Mouse (Mus musculus) lung, embryonic 14.5 days (tissue): ENCODE data around the gene Rhbdd3. TPM values are rescaled to one million over a fixed set of nuclear protein-coding genes. Genes with fewer than 3 reads are reported as not detected.

ENCODE experiments used
- ATAC-seq: fragments of 200-750 bp; cut with Nextera tagmentation; 2 replicates; pipeline ENCODE4 v1.8.0; 2017; ENCODE audit warnings: mild to moderate bottlenecking, moderate TSS enrichment, moderate library complexity; ENCODE audit not compliant: insufficient read depth
- DNase-seq: peaks from one replicate; pipeline ENCODE4 v3.0.0-alpha.2; 2015
- H3K27ac ChIP-seq: fragments of 300-500 bp; sonication (generic); 2 replicates; pipeline ENCODE4 v1.5.1; 2014; ENCODE audit warnings: low read depth, mild to moderate bottlenecking, moderate library complexity
- H3K27me3 ChIP-seq: fragments of 300-500 bp; sonication (generic); 2 replicates; pipeline ENCODE4 v1.6.1; 2014; ENCODE audit warnings: low read length, control low read depth; ENCODE audit not compliant: insufficient read depth
- H3K36me3 ChIP-seq: fragments of 300-500 bp; sonication (generic); 2 replicates; pipeline ENCODE4 v1.6.1; 2014; ENCODE audit warnings: control low read depth; ENCODE audit not compliant: insufficient read depth
- H3K4me1 ChIP-seq: fragments of 300-500 bp; sonication (generic); 2 replicates; pipeline ENCODE4 v1.6.1; 2014; ENCODE audit warnings: antibody characterized with exemption, control low read depth; ENCODE audit not compliant: insufficient read depth
- H3K4me2 ChIP-seq: fragments of 300-500 bp; sonication (generic); 2 replicates; pipeline ENCODE4 v1.6.1; 2014; ENCODE audit warnings: mild to moderate bottlenecking
- H3K4me3 ChIP-seq: fragments of 300-500 bp; sonication (generic); 2 replicates; pipeline ENCODE4 v1.5.1; 2014; ENCODE audit warnings: low read depth, low read length
- H3K9ac ChIP-seq: fragments of 300-500 bp; sonication (generic); 2 replicates; pipeline ENCODE4 v1.6.1; 2014
- H3K9me3 ChIP-seq: fragments of 300-500 bp; sonication (generic); 2 replicates; pipeline ENCODE4 v1.6.1; 2016; ENCODE audit warnings: low read depth, low read length, control low read depth
- CTCF ChIP-seq: IDR thresholded peaks from 2 replicates; pipeline ENCODE4 v1.5.1; 2016; ENCODE audit warnings: antibody characterized with exemption, low read depth
- WGBS: fragments of 180-500 bp; shearing (Covaris S2); extraction: QIAGEN DNeasy Blood & Tissue Kit; methylation state at CpG from one replicate; pipeline ENCODE4 v1.1.7; 2014; 5-methylcytosine and 5-hydroxymethylcytosine counted together
- polyA plus RNA-seq: library from polyadenylated mRNA; unstranded; fragments of >200 nt; fragmentation: Nextera tagmentation; extraction: Ambion mirVana; gene quantifications from 2 replicates; pipeline ENCODE4 v1.2.1, GENCODE M21; 2014

Rhbdd3 gene
- polyA plus RNA-seq, 1 experiment from 2014 or later = 27.9 TPM

GRCm38 (mm10) chr11:5095877-5096276, 2.8 kb upstream of the Rhbdd3 start:
- H3K36me3 ChIP-seq = peaks cover 25% of the 10 kb centered on the region
- 79% methylated on average over 5 of the region's 5 CpGs for WGBS
- ATAC-seq = no peak
- no peak overlapping the region for H3K27ac ChIP-seq
- no peak for TF ChIP-seq CTCF
- H3K4me2 ChIP-seq = peak overlapping the region; percentile 95
- H3K9ac ChIP-seq = no peak overlapping the region
- H3K4me3 ChIP-seq = peak overlapping the region; percentile 1; the same call in 1 of the 2 replicates
- DNase-seq = no peak
- H3K9me3 ChIP-seq = no peaks in the 10 kb centered on the region
- H3K4me1 ChIP-seq = peaks cover 10% of the 10 kb centered on the region
- no peaks in the 10 kb centered on the region for H3K27me3 ChIP-seq

GRCm38 (mm10) chr11:5096480-5097020, 2.2 kb upstream of the Rhbdd3 start:
- DNase-seq = no peak
- 49% methylated on average over 8 of the region's 8 CpGs for WGBS
- H3K9ac ChIP-seq = peak overlapping the region; percentile 99; the same call in 1 of the 2 replicates
- no peak for ATAC-seq
- H3K27me3 ChIP-seq = no peaks in the 10 kb centered on the region
- H3K4me3 ChIP-seq = peak overlapping the region; percentile 100
- H3K4me2 ChIP-seq = peak overlapping the region; percentile 95
- peaks cover 18% of the 10 kb centered on the region for H3K36me3 ChIP-seq
- no peak overlapping the region for H3K27ac ChIP-seq
- H3K4me1 ChIP-seq = peaks cover 10% of the 10 kb centered on the region
- H3K9me3 ChIP-seq = no peaks in the 10 kb centered on the region
- TF ChIP-seq CTCF = no peak

GRCm38 (mm10) chr11:5098035-5098735, 541 bp upstream of the Rhbdd3 start:
- Histone ChIP-seq H3K4me2 (peak overlapping the region; percentile 95), H3K4me3 (peak overlapping the region; percentile 100), H3K27me3 (no peaks in the 10 kb centered on the region), H3K4me1 (peaks cover 10% of the 10 kb centered on the region), H3K9ac (peak overlapping the region; percentile 99), H3K36me3 (peaks cover 5% of the 10 kb centered on the region), H3K27ac (peak overlapping the region; percentile 97), H3K9me3 (no peaks in the 10 kb centered on the region)
- ATAC-seq = no peak
- under 1% methylated on average over 44 of the region's 44 CpGs for WGBS
- peak; percentile 39 for DNase-seq
- TF ChIP-seq CTCF = no peak

GRCm38 (mm10) chr11:5099576-5100183, 954 bp downstream of the Rhbdd3 start:
- Histone ChIP-seq H3K36me3 (peaks cover 8% of the 10 kb centered on the region; the same call in 1 of the 2 replicates), H3K4me2 (peak overlapping the region; percentile 95), H3K27ac (peak overlapping the region; percentile 97), H3K4me1 (peaks cover 10% of the 10 kb centered on the region), H3K4me3 (peak overlapping the region; percentile 100), H3K27me3 (no peaks in the 10 kb centered on the region), H3K9me3 (no peaks in the 10 kb centered on the region), H3K9ac (peak overlapping the region; percentile 99)
- DNase-seq = peak; percentile 96
- ATAC-seq = peak; percentile 79
- 0% methylated on average over 31 of the region's 31 CpGs for WGBS
- no peak for TF ChIP-seq CTCF

- ATAC-seq = no peak
- H3K4me3 ChIP-seq = peak overlapping the region; percentile 100
- peak overlapping the region; percentile 99 for H3K9ac ChIP-seq
- WGBS = 2% methylated on average over 7 of the region's 7 CpGs
- H3K27me3 ChIP-seq = no peaks in the 10 kb centered on the region
- peak overlapping the region; percentile 95 for H3K4me2 ChIP-seq
- H3K36me3 ChIP-seq = peaks cover 8% of the 10 kb centered on the region; the same call in 1 of the 2 replicates
- peak overlapping the region; percentile 97 for H3K27ac ChIP-seq
- peak; percentile 45 for TF ChIP-seq CTCF
- peaks cover 10% of the 10 kb centered on the region for H3K4me1 ChIP-seq
- DNase-seq = no peak
- no peaks in the 10 kb centered on the region for H3K9me3 ChIP-seq
These were observed 1.6 kb downstream of the Rhbdd3 start for GRCm38 (mm10) chr11:5100283-5100682.

- Histone ChIP-seq H3K27ac (no peak overlapping the region), H3K9me3 (no peaks in the 10 kb centered on the region), H3K9ac (0 out of 2 replicates have a peak overlapping the region, but pooled peaks have one; percentile 99), H3K4me1 (peaks cover 10% of the 10 kb centered on the region), H3K4me2 (peak overlapping the region; percentile 95), H3K27me3 (no peaks in the 10 kb centered on the region), H3K4me3 (peak overlapping the region; percentile 100), H3K36me3 (peaks cover 12% of the 10 kb centered on the region; the same call in 1 of the 2 replicates)
- TF ChIP-seq CTCF = no peak
- 49% methylated on average over 5 of the region's 5 CpGs for WGBS
- DNase-seq (no peak), ATAC-seq (no peak)
These were observed 2.1 kb downstream of the Rhbdd3 start for GRCm38 (mm10) chr11:5100801-5101200.

- H3K4me3 ChIP-seq = no peak overlapping the region
- no peak for ATAC-seq
- peaks cover 10% of the 10 kb centered on the region for H3K4me1 ChIP-seq
- H3K9me3 ChIP-seq = no peaks in the 10 kb centered on the region
- TF ChIP-seq CTCF = no peak
- H3K4me2 ChIP-seq = no peak overlapping the region
- H3K27ac ChIP-seq = no peak overlapping the region
- no peak overlapping the region for H3K9ac ChIP-seq
- no peak for DNase-seq
- H3K36me3 ChIP-seq = peaks cover 15% of the 10 kb centered on the region; the same call in 1 of the 2 replicates
- 79% methylated on average over 6 of the region's 6 CpGs for WGBS
- H3K27me3 ChIP-seq = no peaks in the 10 kb centered on the region
These were observed 2.9 kb downstream of the Rhbdd3 start for GRCm38 (mm10) chr11:5101641-5102040.
